Mouse (Mus musculus) naive thymus-derived CD4-positive, alpha-beta T cell, adult 2 months (primary cell): Measurements from ENCODE around the gene Schip1.

Experiments used
- DNase-seq: peaks from one replicate; pipeline ENCODE4 v3.0.0-alpha.2; 2011; ENCODE audit warnings: low read depth

Schip1 gene

GRCm38 (mm10) chr3:68476336-68476735, 411.7 kb downstream of the Schip1 start:
- no peak for DNase-seq

GRCm38 (mm10) chr3:68477478-68477877, 412.9 kb downstream of the Schip1 start:
- DNase-seq = no peak

GRCm38 (mm10) chr3:68479266-68479665, 414.7 kb downstream of the Schip1 start:
- DNase-seq = no peak

GRCm38 (mm10) chr3:68483517-68483916, 418.9 kb downstream of the Schip1 start:
- no peak for DNase-seq

- DNase-seq = no peak
These were observed 419.4 kb downstream of the Schip1 start for GRCm38 (mm10) chr3:68484021-68484420.

- no peak for DNase-seq
These were observed 420.0 kb downstream of the Schip1 start for GRCm38 (mm10) chr3:68484561-68484960.

- DNase-seq = no peak
These were observed 423.0 kb downstream of the Schip1 start for GRCm38 (mm10) chr3:68487621-68488020.

- DNase-seq = no peak
These were observed 423.7 kb downstream of the Schip1 start for GRCm38 (mm10) chr3:68488316-68488715.

GRCm38 (mm10) chr3:68491516-68491915, 426.9 kb downstream of the Schip1 start:
- no peak for DNase-seq

GRCm38 (mm10) chr3:68492066-68492465, 427.5 kb downstream of the Schip1 start:
- no peak for DNase-seq

- DNase-seq = no peak
These were observed 427.9 kb downstream of the Schip1 start for GRCm38 (mm10) chr3:68492513-68492912.

- DNase-seq = no peak
These were observed 428.6 kb downstream of the Schip1 start for GRCm38 (mm10) chr3:68493170-68493585.

- DNase-seq = no peak
These were observed 429.1 kb downstream of the Schip1 start for GRCm38 (mm10) chr3:68493586-68494295.

- DNase-seq = no peak
These were observed 429.9 kb downstream of the Schip1 start for GRCm38 (mm10) chr3:68494296-68495095.

- DNase-seq = no peak
These were observed 430.6 kb downstream of the Schip1 start for GRCm38 (mm10) chr3:68495096-68495735.

- no peak for DNase-seq
These were observed 431.2 kb downstream of the Schip1 start for GRCm38 (mm10) chr3:68495736-68496242.

GRCm38 (mm10) chr3:68496513-68496912, 431.9 kb downstream of the Schip1 start:
- DNase-seq = no peak

- DNase-seq = no peak
These were observed 435.0 kb downstream of the Schip1 start for GRCm38 (mm10) chr3:68499532-68500152.

GRCm38 (mm10) chr3:68504838-68505237, 440.2 kb downstream of the Schip1 start:
- DNase-seq = no peak

GRCm38 (mm10) chr3:68506769-68507318, 442.2 kb downstream of the Schip1 start:
- no peak for DNase-seq

- DNase-seq = no peak
These were observed 444.0 kb downstream of the Schip1 start for GRCm38 (mm10) chr3:68508629-68509028.

GRCm38 (mm10) chr3:68510872-68511271, 446.3 kb downstream of the Schip1 start:
- no peak for DNase-seq
